Mouse (Mus musculus) midbrain, postnatal 0 days (tissue): ENCODE results near the gene Med19. TPM values are rescaled to one million over a fixed set of nuclear protein-coding genes. Genes with fewer than 3 reads are reported as not detected.
"Not testable (repeated sequence)": the region's sequence is repeated elsewhere in the genome, so short reads cannot be mapped to it uniquely, and the experiment has no call there.

ENCODE experiments used
- ATAC-seq: fragments of 200-750 bp; cut with Nextera tagmentation; 2 replicates; pipeline ENCODE4 v1.8.0; 2017; ENCODE audit warnings: moderate number of reproducible peaks, mild to moderate bottlenecking, moderate TSS enrichment, moderate library complexity; ENCODE audit not compliant: low FRiP score
- DNase-seq: peaks from one replicate; pipeline ENCODE4 v3.0.0-alpha.2; 2015; ENCODE audit warnings: low spot score
- H3K27ac ChIP-seq: fragments of 300-500 bp; sonication (generic); 2 replicates; pipeline ENCODE4 v1.5.1; 2014; ENCODE audit warnings: low read depth, mild to moderate bottlenecking, low read length, mixed read lengths
- H3K27me3 ChIP-seq: fragments of 300-500 bp; sonication (generic); 2 replicates; pipeline ENCODE4 v1.6.1; 2014; ENCODE audit warnings: low read length, control low read depth, mixed read lengths; ENCODE audit not compliant: insufficient read depth
- H3K36me3 ChIP-seq: fragments of 300-500 bp; sonication (generic); 2 replicates; pipeline ENCODE4 v1.6.1; 2014; ENCODE audit warnings: low read length, control low read depth, mixed read lengths; ENCODE audit not compliant: insufficient read depth
- H3K4me1 ChIP-seq: fragments of 300-500 bp; sonication (generic); 2 replicates; pipeline ENCODE4 v1.6.1; 2014; ENCODE audit warnings: mild to moderate bottlenecking, control low read depth, antibody characterized with exemption, low read length, mixed read lengths; ENCODE audit not compliant: insufficient read depth
- H3K4me2 ChIP-seq: fragments of 300-500 bp; sonication (generic); 2 replicates; pipeline ENCODE4 v1.6.1; 2014; ENCODE audit warnings: low read depth, mild to moderate bottlenecking, low read length, mixed read lengths; ENCODE audit not compliant: poor library complexity, severe bottlenecking
- H3K4me3 ChIP-seq: fragments of 300-500 bp; sonication (generic); 2 replicates; pipeline ENCODE4 v1.5.1; 2014; ENCODE audit warnings: low read depth, mild to moderate bottlenecking, low read length, moderate library complexity
- H3K9ac ChIP-seq: fragments of 300-500 bp; sonication (generic); replicated peaks from 2 replicates; pipeline ENCODE4 v1.6.1; 2014; ENCODE audit warnings: mild to moderate bottlenecking, low read length, moderate library complexity, mixed read lengths; ENCODE audit not compliant: poor library complexity, severe bottlenecking
- H3K9me3 ChIP-seq: fragments of 300-500 bp; sonication (generic); 2 replicates; pipeline ENCODE4 v1.6.1; 2016; ENCODE audit warnings: low read length, control low read depth
- CTCF ChIP-seq: IDR thresholded peaks from 2 replicates; pipeline ENCODE4 v1.5.1; 2016; ENCODE audit warnings: antibody characterized with exemption, mild to moderate bottlenecking
- WGBS: fragments of 180-500 bp; shearing (Covaris S2); extraction: QIAGEN DNeasy Blood & Tissue Kit; methylation state at CpG from one replicate; pipeline ENCODE4 v1.1.7; 2014; 5-methylcytosine and 5-hydroxymethylcytosine counted together
- polyA plus RNA-seq: library from polyadenylated mRNA; unstranded; fragments of >200 nt; fragmentation: Nextera tagmentation; extraction: Ambion mirVana; gene quantifications from 2 replicates; pipeline ENCODE4 v1.2.1, GENCODE M21; 2015
- total RNA-seq: library from RNA; depleted of rRNA; stranded (reverse); fragments of >200 nt; gene quantifications from 2 replicates; pipeline ENCODE4 v1.2.3, GENCODE M21; 2014

Med19 gene
- total and polyA plus RNA-seq, 2 experiments from 2014 or later, result 45.3 to 49.5 TPM

GRCm38 (mm10) chr2:84670569-84670933, 7.7 kb upstream of the Med19 start, which contains the start of gene Selenoh:
Gene Selenoh (minus strand): TSS chr2:84670770.
- Histone ChIP-seq H3K36me3 (peaks cover 22% of the 10 kb centered on the region), H3K4me3 (peak within 1 kb of the TSS; percentile 77), H3K4me1 (no peaks in the 10 kb centered on the region), H3K9ac (peak within 1 kb of the TSS; percentile 84), H3K27me3 (no peaks in the 10 kb centered on the region), H3K27ac (peak within 1 kb of the TSS; percentile 89), H3K4me2 (peak within 1 kb of the TSS; percentile 61), H3K9me3 (no peaks in the 10 kb centered on the region)
- no peak for TF ChIP-seq CTCF
- peak; percentile 97 for ATAC-seq
- DNase-seq, result peak; percentile 98
- under 1% methylated on average over 20 of the region's 20 CpGs for WGBS

- H3K9ac ChIP-seq, H3K4me1 ChIP-seq, H3K4me2 ChIP-seq, H3K4me3 ChIP-seq, DNase-seq, H3K9me3 ChIP-seq, ATAC-seq, H3K27me3 ChIP-seq, H3K27ac ChIP-seq: not testable (repeated sequence)
- H3K36me3 ChIP-seq, result peaks cover 22% of the 10 kb centered on the region
- 62% methylated on average over 4 of the region's 5 CpGs for WGBS
Measured at GRCm38 (mm10) chr2:84671535-84671934, 6.7 kb upstream of the Med19 start.

GRCm38 (mm10) chr2:84677270-84677967, 783 bp upstream of the Med19 start:
- H3K27ac ChIP-seq, result peak overlapping the region; percentile 78
- H3K4me2 ChIP-seq, result peak overlapping the region; percentile 64
- peak; percentile 75 for ATAC-seq
- H3K4me1 ChIP-seq, result peaks cover 9% of the 10 kb centered on the region; the same call in 1 of the 2 replicates
- H3K36me3 ChIP-seq, result peaks cover 21% of the 10 kb centered on the region
- peak; percentile 62 for DNase-seq
- H3K4me3 ChIP-seq, result peak overlapping the region; percentile 97
- TF ChIP-seq CTCF, result peak; percentile 72
- WGBS, result 10% methylated on average over 22 of the region's 22 CpGs
- peak overlapping the region; percentile 69 for H3K9ac ChIP-seq
- no peaks in the 10 kb centered on the region for H3K9me3 ChIP-seq
- no peaks in the 10 kb centered on the region for H3K27me3 ChIP-seq

- peaks cover 11% of the 10 kb centered on the region for H3K36me3 ChIP-seq
- H3K27me3 ChIP-seq, result no peaks in the 10 kb centered on the region
- peak within 1 kb of the TSS; percentile 67 for H3K9ac ChIP-seq
- H3K9me3 ChIP-seq, result no peaks in the 10 kb centered on the region
- H3K4me1 ChIP-seq, result peaks cover 9% of the 10 kb centered on the region; the same call in 1 of the 2 replicates
- ATAC-seq, result no peak
- DNase-seq, result no peak
- TF ChIP-seq CTCF, result no peak
- H3K4me3 ChIP-seq, result peak within 1 kb of the TSS; percentile 97
- H3K27ac ChIP-seq, result peak within 1 kb of the TSS; percentile 78
- peak within 1 kb of the TSS; percentile 70 for H3K4me2 ChIP-seq
- WGBS, result 21% methylated on average over 8 of the region's 8 CpGs
Measured at GRCm38 (mm10) chr2:84679016-84679415, 814 bp downstream of the Med19 start, which contains the start of gene Tmx2. Gene Tmx2 (minus strand): TSS chr2:84679140.

- Histone ChIP-seq H3K36me3 (peaks cover 13% of the 10 kb centered on the region; the same call in 1 of the 2 replicates), H3K4me2 (no peak overlapping the region), H3K9me3 (no peaks in the 10 kb centered on the region), H3K4me3 (no peak overlapping the region), H3K27me3 (no peaks in the 10 kb centered on the region), H3K27ac (no peak overlapping the region), H3K4me1 (peaks cover 2% of the 10 kb centered on the region; the same call in 1 of the 2 replicates), H3K9ac (no peak overlapping the region)
- WGBS, result 89% methylated on average over 6 of the region's 6 CpGs
- no peak for ATAC-seq
- no peak for TF ChIP-seq CTCF
- no peak for DNase-seq
Measured at GRCm38 (mm10) chr2:84682605-84683183, 4.5 kb downstream of the Med19 start.
